Mouse (Mus musculus): ENCODE data around the gene Spata13.

Gene Spata13

DNA sequence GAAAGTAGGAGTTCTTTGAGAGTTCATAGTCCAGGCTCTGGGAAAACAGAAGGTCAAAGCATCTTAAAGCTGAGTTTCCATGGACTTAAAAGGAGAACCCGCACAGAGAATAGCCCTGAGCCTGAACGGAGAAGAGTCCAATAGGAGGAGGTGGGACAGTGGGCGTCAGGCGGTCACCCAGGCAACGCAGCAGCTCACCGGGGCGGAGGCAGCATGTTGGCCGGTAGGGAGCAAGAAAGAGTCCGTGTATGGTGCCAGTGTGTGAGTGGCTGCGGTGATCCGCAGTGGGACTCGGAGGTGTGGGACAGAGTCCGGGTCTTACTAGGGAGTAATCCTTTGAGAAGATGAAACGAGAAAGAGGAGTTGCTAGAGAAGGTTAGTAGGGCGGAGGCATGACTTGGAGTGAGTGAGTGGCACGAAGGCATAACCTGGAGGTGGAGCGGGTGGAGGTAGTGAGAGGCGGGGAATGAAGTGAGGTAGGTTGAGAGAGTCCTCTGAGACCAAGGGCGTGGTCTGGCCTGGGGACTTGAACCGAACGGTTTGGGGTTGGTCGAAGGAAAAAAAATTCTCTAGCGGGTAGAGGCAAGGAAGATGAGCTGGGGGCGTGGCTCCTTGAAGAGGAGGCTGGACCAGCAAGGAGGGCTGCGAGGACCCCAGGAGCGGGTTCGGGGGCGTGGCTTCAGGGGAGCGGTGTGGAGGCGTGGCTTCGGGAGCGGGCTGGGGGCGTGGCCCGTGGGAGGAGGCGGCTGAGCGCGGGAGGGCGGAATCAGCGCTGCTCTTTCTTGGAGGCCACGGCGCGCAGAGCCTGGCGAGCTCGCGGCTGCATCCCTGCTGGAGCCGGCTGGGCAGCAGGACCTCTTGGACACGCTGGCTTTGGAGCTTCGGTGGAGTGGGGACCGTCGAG, at the start of gene Spata13:
Spata13 (plus strand) TSS at position 41 of the 904 bp plus-strand sequence.
- DNase-seq (ENCODE audit: low spot score), result peak; percentile 80

DNA sequence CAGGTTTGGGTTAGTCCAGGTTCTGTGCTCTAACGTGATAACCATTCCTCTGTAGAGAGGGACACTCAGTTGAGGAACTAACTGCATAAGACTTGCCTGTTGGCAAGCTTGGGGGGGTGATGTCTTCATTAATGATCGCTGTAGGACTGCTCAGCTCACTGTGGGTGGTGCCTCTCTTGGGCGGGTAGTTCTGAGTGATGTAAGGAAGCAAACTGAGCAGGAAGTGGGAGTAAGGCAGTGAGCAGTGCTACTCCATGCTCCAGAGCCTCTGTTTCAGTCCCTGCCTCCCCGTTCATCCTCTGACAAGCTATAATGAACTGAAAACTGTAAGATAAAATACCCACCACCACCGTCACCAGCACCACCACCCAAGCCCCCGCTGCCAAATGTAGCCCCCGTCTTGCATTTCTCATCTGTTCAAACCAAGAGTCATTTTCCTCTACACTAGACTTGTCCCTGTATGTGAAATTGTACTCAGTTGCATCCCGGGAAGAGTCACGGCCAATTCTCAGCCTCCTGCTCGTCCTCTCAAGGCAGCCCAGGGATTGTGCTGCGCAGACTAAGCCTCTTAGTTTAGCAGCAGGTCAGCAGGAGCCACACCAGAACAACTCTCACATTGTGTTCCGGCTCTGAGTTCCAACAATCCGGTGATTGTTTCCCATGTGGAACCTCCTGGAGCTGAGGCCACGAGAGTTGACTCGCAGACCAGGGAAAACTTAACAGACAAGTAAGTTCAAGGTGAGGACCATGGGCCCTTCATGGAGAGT, 46.9 kb upstream of the Spata13 start:
- no peak for DNase-seq (ENCODE audit: low spot score)

DNA sequence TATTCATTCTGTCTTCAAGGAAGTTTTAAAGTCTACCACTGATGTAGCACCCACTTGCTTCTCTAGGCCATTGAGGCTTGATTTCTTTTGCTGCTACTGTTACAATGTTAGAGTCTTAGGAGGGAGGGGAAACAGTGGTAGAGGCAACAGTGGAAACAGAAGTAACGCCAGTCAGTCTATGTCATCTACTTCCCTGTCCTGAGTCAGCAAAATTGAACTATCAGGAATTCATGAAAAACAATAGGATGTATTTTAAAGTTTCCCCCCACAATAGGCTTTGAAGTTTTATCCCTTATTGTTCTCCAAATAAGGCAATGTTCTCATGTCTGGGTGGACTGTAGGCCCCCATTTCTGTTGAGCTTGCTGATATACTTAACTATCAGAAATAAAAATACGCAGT, 44.8 kb upstream of the Spata13 start:
- DNase-seq (ENCODE audit: low spot score), result no peak

DNA sequence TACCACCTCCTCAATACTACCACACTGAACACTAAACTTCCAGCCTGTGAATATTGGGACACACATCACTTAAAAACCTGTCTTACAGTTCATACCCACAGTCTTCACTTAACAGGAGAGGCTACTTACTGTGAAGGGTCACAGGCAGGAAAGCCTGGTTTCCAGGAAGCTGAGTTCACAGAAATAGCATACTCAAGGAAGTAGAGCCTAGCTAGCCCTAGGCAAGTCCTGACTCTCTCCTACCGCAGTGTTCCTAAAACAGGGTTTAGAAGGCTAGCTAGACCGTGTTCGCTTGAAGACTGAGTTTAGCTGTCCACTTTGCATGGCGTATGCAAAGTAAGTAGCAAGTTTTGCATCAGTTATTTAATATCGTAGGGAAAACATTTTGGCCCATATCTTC, 41.5 kb upstream of the Spata13 start:
- DNase-seq (ENCODE audit: low spot score), result no peak

DNA sequence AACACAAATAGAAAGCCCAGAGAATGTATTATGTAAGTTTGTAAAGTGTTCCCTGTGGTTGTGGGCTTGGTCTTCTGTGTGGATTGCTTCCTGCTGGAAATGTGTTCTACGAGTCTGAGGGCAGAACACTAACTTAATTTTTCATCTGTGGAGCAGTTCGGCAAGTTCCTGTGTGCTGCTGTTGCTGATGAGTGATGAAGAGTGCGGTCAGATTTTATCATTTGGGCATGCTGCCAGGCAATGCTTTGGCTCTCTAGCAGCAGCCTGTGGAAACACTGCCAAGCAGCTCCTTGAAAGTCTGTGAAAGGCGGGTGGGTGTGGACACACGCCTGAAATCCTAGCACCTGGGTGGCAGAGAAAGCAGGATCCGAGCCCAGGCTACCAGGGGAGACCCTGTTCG, 41.0 kb upstream of the Spata13 start:
- DNase-seq (ENCODE audit: low spot score), result no peak

DNA sequence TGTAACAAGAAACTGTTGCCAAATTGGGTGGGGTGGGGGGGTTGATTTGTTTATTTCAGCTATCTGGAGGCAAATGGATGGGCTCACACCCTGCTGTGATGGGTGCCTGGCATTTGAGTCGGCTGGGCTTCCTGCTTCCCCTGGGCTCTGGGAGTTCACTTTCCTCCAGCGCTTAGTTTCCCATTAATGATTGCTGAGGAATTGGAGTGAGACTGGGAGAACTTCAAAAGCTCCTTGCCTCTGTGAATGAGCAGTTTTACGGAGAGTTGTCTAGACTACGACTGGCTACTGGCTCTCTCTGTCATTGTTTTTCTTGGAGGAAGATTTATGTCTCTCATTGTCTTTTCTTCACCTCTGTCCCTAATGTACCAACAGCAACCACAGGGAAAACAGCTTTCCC, 36.2 kb upstream of the Spata13 start:
- no peak for DNase-seq (ENCODE audit: low spot score)

DNA sequence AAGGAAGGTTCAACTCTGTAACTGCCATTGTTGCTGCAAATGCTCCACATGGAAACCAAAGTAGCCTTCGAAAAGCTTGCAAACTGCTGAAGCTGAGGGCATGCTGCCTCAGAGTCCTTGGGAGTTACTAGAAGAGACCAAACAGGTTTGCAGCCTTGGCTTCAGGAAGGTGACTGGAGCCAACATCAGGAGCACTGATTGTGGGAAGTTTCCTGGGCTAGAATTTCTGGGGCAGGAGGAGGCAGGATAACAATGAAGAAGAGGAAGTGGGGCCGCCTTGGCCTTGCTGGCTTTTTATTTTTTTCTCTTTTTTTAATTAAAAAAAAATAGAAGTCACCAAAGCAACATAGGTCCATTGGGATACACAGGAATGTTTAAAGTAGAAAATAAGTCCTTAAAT, 34.8 kb upstream of the Spata13 start:
- DNase-seq (ENCODE audit: low spot score), result no peak

DNA sequence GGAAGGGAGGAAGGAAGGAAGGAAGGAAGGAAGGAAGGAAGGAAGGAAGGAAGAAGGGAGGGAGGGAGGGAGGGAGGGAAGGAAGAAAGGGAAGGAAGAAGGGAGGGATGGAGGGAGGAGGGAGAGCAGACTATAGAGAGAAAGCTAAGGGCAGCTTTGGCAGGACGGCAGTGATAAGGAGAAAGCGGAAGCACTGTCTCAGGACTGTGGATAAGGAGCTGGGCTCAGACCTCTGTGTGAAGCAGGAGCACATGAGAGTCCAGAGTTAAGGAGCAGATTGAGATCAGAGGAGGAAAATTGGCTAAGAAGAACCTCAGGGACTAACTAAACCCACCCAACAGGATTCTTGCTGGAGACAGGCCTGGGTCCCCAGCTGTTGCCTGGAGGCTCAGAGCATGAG, 28.2 kb upstream of the Spata13 start:
- DNase-seq (ENCODE audit: low spot score), result no peak

DNA sequence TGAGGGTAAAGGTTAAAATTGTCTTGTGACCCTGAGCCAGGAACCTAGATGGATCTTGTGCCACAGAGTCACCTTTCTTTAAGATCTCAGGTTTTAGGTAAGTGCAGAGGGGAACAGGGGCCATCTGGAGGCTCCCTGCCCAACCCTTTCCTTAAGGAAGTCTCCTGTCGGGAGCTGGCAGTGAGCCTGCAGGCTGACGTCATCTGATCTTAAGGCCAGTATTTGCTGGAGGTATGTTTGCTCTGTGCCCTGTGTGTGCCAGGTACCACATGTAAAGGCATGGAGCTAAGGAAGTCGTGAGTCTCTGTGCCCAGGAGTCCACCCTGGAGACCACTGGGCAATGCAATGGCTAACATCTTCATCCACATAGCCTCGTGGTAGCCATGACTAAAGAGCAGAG, 27.6 kb upstream of the Spata13 start:
- no peak for DNase-seq (ENCODE audit: low spot score)

DNA sequence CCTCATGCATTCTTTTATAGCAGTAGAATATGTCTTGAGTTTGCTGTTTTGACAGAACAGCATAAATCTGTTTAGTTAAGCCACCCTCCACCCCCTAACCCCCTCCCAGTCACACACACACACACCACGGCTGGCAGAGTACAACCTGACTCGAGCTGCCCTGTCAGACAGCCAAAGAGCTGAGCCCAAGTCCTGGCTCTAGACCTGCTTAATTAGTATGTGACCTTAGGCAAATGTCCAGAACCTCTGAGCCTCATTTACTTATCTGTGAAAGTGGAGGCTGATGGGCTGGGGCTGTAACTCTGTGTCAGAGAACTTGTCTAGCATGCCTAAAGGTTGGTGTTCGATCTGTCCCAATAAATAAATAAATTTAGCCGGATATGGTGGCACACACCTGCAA, 26.1 kb upstream of the Spata13 start:
- DNase-seq (ENCODE audit: low spot score), result no peak

DNA sequence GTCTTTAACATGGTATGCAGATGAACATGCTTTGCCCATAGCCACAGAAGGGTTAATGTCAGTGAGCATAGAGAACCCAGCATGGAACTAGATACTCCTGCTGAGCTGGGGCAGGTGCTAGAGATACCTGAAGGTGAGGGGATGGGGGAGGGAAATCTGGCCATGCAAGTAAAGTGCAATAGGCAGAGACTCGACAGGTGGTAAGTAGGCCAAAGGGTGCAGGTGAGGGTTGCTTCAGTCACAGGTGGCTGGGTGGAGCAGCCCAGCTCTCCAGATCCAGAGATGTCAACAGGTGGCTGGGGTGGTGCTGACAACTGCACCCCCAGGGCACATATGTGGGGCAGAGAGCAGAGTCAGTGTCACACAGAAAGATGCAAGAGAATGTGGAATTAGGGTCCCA, 24.6 kb upstream of the Spata13 start:
- no peak for DNase-seq (ENCODE audit: low spot score)

DNA sequence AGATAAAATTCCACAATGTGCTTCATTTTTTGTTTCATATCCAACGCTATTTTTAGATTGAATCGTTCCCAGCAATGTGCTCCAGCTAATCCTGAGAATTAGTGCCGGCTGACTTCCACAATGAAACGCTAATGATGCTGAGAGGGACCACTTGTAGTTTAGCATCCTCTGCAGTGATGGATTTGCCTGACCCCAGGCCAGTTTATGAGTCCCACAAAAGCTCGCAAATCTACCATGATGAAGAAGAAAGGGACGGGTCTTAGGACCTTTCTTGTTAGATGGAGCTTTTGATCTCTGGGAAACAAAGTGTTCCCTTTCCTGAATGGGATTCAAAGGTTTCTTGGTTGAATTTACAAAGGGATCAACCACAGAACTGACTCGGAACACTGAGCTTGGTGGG, 21.1 kb upstream of the Spata13 start:
- no peak for DNase-seq (ENCODE audit: low spot score)

DNA sequence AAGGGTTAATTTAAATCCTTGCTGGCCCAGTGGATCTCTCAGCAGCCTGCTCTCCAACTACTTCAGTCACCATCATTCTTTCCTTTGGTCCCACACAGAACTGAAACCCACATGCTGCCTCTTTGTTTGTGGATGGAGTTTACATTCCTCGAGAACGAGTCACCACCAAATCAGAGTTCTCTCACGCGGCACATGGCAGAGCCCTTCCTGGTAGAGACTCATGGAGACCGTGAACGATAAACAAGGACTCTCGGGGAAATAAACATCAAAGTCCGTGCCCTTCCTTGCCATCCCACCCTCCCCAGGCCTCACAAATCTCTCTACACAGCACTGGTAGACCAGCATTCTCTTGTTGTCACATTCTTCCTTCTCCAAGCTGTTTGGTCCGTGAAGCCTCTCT, 12.7 kb upstream of the Spata13 start:
- DNase-seq (ENCODE audit: low spot score), result no peak

DNA sequence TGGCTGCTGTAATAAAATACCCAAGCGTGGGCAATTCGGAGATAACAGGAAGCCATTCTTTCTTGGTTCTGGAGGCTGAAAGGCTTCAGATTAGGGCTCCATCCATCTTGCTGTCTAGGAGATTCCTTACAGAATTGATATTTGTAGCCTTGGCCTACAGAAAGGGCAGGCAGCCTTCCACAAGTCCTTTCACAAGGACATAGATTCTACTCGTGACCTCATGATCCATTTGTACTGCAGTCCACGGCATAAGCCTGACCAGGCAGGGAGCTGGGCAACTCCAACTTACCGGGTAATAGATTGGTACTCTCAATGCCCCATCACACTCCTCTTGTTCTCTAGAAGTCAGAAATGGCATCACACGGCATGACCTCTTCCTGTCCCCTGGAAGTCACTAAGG, 8.3 kb upstream of the Spata13 start:
- no peak for DNase-seq (ENCODE audit: low spot score)

DNA sequence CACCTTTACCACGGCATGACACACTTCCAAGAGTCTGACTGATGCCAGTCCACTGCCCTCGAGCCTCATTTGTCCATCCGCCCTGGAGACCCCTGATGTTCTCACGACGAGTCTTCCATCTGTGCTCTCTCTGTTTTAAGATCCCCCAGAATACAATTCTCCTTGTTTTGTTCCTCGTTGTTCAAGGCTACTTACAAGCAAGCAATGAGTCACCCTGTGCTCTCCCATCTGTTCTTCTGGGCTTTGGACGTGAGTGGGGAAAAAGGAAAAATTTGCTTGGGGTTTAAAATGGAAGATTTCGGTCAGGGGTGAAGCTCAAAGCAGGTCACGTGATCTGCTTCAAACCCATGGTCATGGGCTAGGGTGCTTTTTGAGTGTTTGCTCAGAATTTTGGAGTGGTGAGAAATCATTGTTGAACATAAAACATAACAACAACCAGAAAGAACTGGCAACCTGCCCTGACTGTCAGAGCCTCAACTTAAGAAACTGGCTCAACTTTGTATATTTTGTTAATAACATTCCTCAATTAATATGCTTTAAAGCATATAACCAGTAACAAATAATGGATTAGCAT, 3.8 kb upstream of the Spata13 start:
- no peak for DNase-seq (ENCODE audit: low spot score)

DNA sequence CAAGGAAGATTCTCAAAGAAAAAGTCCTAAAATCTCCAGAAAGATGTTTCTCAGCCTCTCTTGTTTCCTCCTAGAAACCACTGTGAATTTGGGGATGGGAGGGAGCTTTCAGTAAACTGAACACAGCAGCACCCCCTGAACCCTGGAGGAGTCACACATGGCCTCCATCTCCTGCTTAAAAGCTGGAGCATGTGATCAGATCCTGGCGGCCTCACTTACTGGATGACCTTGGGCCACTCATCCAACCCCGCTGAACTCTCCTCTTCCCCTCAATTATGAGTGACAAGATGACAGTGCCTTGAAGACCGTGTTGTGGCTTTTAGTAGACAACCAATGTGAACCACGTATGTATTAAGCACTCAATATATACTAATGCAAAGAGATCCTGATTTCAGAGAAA, 2.8 kb upstream of the Spata13 start:
- DNase-seq (ENCODE audit: low spot score), result no peak

DNA sequence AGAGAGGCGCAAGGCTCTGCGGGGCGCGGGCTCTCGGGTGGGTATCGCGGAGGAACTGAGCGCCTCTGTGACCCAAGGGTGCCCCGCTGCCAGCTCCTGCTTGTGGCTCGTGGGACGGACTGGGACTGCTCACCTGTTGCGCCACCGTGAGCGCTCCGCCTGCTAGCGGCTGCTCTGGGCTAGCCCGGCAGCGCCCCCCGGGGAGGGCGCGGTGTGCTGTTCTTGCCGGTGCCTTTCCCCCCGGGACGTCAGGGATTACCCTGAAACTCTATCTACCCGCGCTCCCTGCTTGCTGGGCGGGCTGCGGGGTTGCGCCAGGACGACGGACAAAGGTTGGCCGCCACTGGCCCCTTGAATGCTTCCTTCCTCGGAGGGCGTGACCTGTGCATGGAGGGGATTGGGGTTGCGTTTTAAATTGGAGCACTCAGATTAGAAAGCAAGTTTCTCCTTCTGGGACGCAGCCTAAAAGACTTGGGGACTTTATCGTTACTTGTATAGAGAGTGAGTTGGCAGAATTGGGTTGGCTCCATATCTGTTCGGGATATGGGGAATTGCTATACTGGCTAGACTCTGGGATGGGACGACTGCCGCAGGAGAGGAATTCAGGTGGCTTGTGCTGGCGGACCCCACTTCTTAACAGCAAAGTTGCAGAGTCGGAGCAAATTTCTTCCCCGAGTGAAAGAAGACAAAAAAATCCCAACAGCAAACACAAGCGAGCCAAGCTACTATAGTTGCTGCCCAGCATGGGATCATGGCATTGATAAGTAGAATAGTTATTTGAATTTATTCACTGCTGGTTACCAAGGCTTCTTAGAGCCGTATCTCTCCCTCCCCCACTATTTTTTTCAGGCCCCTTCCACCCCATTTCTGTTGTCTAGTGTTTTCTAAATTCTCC, 1.3 kb downstream of the Spata13 start:
- DNase-seq (ENCODE audit: low spot score), result no peak

DNA sequence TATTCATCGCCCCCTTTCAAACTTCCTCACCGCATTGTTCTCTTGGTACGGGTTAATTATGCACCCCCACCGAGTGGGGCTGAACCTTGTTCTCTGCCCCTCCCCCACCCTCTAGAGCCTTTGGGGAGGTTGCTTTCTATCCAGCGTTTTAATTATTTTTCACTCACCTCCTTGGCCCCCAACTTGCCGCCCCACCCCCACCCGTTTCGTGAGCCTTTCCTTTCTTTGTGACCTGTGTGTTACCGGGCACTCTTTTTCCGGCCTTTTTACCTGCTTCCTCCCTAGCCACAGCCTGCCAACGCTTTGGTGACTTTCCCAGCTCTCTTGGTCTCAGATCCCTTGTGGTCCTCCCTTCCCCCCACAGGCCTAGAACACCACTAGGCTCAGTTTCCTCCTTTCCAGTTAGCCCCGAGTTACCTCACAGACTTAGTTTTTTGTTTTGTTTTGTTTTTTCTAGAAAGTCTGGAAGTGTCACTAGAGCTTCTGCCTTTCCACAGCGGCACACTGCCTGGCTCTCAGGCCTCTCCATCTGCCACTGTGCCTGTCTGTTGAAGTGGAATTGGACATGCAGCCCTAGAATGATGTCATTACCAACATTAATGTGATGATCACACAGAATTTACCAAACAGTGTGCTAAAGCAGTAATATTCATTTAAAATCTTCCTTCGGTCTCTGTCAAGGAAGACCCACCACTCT, 2.3 kb downstream of the Spata13 start:
- DNase-seq (ENCODE audit: low spot score), result no peak

DNA sequence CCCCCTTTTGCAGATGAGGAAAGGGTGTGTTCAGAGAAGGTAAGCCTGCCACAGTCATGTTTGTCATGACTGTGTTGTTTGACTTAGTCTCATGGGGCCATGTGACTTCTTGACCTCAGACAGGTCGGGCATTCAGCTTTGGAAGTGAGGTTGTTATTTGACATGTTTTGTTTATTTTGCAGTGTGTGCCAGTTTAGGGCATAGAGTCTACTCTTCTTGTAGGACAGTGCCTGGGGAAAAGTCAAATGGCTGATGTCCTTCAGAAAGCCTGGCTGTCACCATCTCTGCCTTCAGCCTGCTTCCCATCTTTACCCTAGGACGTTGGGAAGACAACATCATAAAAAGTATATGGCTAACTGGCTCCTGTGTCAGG, 2.8 kb downstream of the Spata13 start:
- DNase-seq (ENCODE audit: low spot score), result no peak

DNA sequence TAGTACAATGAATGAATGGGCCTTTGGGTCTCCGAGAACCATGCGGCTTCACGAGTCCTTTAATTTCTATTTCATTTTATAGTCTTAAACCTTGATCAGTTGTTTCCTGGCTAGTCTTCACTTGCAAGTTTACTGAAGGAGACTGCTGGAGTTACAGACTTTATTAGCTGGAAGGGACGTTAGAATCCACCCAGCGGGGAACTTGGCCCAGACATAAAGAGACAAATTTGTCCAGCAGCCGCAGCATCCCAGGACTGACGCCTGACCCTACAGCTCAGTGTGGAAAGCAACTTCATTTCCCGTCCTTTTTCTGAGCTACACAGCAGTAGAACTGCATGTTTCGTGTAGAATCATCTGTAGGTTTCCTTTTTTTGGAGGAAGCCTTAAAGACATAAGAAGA, 3.2 kb downstream of the Spata13 start:
- DNase-seq (ENCODE audit: low spot score), result no peak

DNA sequence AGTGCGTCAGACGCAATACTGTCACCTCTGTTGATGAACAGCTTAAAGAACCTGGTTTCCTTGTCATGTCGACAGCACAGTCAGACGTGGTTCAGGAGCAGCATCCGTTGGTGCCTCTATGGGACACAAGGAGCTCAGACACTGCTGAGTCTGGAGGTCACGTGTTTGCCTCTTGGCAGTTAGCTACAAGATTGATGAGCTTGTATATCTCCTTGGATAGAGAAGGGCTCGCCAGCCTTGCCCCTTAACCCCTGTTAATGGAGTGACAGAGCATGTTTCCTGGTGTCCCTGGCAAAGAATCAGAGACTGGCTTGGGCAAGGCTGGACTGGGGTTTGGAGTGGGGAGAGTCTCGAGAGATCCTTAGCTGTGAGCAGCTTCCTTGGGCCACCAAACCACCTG, 4.4 kb downstream of the Spata13 start:
- no peak for DNase-seq (ENCODE audit: low spot score)

DNA sequence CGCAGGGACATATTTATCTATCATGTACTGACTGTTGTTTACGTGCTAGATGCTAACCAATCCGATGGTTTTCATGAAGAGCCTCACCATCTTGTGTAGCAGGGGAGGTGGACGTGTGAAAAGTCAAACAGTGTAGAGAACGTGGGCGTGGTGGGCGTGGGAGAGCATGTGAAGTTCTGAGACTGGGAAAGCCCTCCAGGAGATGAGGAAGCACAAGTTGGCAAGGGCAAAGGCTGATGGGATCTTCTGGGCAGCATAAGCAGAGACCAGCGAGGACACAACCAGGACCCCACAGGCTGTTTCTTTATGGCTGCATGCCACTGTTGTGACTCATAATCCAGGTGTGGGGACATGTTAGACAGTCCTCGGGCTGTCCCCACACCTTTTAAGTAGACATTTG, 5.4 kb downstream of the Spata13 start:
- DNase-seq (ENCODE audit: low spot score), result no peak

Measured in urinary bladder, postnatal 10 days (tissue).